Mouse (Mus musculus): Measurements from ENCODE around the gene Cask.

- TF ChIP-seq CTCF (IDR thresholded peaks at IDR 0.05 in 2 of 3, conservative IDR thresholded peaks at IDR 0.05 in 1 of 3; ENCODE audit: control insufficient read depth in 1 of 3, insufficient read depth in 1 of 3, low read depth in 2 of 3, low read length in 3 of 3, poor library complexity in 1 of 3, severe bottlenecking in 1 of 3) (no peak), USF1 (IDR thresholded peaks at IDR 0.05; ENCODE audit: low read depth, low read length) (no peak), RAD21 (IDR thresholded peaks at IDR 0.05; ENCODE audit: low read depth, low read length) (no peak), POLR2A (IDR thresholded peaks at IDR 0.05; ENCODE audit: control insufficient read depth in 1 of 2, insufficient read depth in 1 of 2, low read depth in 1 of 2, low read length in 2 of 2, poor library complexity in 1 of 2) (no peak), BHLHE40 (IDR thresholded peaks at IDR 0.05; ENCODE audit: borderline replicate concordance, low read depth, low read length) (no peak), ZMIZ1 (IDR thresholded peaks at IDR 0.05; ENCODE audit: low read depth, low read length) (no peak), POLR2AphosphoS5 (IDR thresholded peaks at IDR 0.05; ENCODE audit: borderline replicate concordance, low read depth, low read length) (no peak), ETS1 (IDR thresholded peaks at IDR 0.05; ENCODE audit: low read depth, low read length) (no peak), ZNF384 (IDR thresholded peaks at IDR 0.05; ENCODE audit: low read depth, low read length) (no peak)
Measured at GRCm38 (mm10) chrX:13576606-13577005, 274.6 kb downstream of the Cask start.
